Mouse (Mus musculus) Patski (cell line): ENCODE results near the gene Gm13271. TPM values are rescaled to one million over a fixed set of nuclear protein-coding genes. Genes with fewer than 3 reads are reported as not detected.
"Not testable (repeated sequence)": the region's sequence is repeated elsewhere in the genome, so short reads cannot be mapped to it uniquely, and the experiment has no call there.

ENCODE experiments used
- ATAC-seq: fragments of 100-300 bp; one replicate; pipeline ENCODE4 v1.8.0; 2021
- CTCF ChIA-PET: fragments of 350-600 bp; sonication (Branson Sonifier 250); formaldehyde crosslinking; loops from one replicate; lab custom pipeline; 2022; ENCODE audit warnings: inconsistent platforms; lab: Charles Lee
- POLR2A ChIA-PET: fragments of 350-600 bp; sonication (Branson Sonifier 250); formaldehyde crosslinking; loops from one replicate; lab custom pipeline; 2022; ENCODE audit warnings: antibody characterized with exemption, inconsistent platforms; lab: Charles Lee
- DNase-seq: peaks from one replicate; pipeline ENCODE4 v3.0.0-alpha.2; 2011; ENCODE audit warnings: low read depth, low spot score
- H3K27me3 ChIP-seq: fragments of 371-371 bp; one replicate; pipeline ENCODE4 v1.5.1; 2021
- in situ Hi-C: fragments of 300-500 bp; cut with MboI; formaldehyde crosslinking; loops from 3 replicates; pipeline ENCODE4 v1.11.1; 2018; ENCODE audit warnings: low pct_unique_long_range_greater_than_20kb, mixed read lengths
- polyA plus RNA-seq: library from polyadenylated mRNA; unstranded; gene quantifications from one replicate; pipeline ENCODE4 v1.2.3, GENCODE M21; 2021

The Gm13271 gene
- polyA plus RNA-seq, 1 experiment from 2014 or later: not detected

DNA sequence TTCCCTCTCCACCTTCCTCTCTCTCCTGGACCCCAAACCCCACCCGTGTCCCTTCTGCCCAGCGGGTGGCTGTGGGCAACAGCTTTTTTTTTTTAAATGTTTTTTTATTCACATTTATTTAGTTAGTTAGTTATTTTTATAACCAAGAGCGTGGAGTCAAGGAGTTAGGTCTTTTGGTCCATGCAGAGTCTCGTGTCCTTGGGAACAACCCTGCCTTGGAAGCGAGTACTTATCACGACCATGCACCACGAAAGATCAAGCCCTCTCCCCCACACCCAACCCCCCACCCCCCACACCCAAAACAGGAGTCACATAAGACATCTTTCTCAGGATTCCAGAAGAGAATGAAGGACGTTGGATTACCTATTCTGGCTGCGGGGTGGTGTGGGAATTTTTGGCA, 7.7 kb downstream of the Gm13271 start:
- in situ Hi-C loops: loop anchor here (25.0 kb wide), 3 partner anchors 100 to 375 kb away; partner anchors contain the start of genes Ifna1 and Mtap
- H3K27me3 ChIP-seq, DNase-seq, CTCF ChIA-PET, POLR2A ChIA-PET, ATAC-seq: not testable (repeated sequence)

DNA sequence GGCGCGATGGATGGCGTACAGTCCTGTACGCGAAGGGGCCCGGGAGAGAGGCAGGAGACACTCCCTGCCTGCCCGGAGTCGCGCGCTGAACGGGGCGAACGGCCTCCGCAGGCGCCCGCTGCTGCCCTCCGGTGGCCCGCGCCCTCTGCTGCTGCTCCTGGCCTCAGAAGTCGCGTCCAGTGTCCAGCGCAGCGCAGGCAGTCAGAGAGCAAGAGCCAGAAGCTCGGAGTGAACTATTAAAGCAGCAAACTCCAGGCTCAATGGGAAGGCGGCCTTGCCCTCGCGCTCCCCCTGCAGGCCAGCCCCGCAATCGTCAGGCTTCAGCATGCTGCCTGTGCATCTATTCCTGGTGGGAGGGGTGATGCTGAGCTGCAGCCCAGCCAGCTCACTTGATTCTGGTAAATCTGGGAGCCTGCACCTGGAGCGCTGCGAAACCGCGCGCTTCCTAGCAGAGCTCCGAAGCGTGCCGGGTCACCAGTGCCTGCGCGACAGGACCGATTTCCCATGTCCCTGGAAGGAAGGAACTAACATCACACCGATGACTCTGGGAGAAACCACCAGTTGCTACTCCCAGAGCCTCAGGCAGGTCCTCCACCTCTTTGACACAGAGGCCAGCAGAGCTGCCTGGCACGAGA, 8.8 kb downstream of the Gm13271 start:
- ATAC-seq, H3K27me3 ChIP-seq, CTCF ChIA-PET, DNase-seq, POLR2A ChIA-PET: not testable (repeated sequence)
- in situ Hi-C loops: loop anchor here (25.0 kb wide), 3 partner anchors 99 to 374 kb away; partner anchors contain the start of genes Ifna1 and Mtap

DNA sequence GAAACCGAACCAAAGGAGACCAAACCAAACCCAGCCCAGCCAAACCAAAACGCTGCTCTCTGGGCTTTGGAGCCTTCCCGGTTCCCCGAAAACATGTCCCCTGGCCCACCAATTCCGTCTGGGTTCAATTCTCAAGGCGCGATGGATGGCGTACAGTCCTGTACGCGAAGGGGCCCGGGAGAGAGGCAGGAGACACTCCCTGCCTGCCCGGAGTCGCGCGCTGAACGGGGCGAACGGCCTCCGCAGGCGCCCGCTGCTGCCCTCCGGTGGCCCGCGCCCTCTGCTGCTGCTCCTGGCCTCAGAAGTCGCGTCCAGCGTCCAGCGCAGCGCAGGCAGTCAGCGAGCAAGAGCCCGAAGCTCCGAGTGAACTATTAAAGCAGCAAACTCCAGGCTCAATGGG, 18.9 kb downstream of the Gm13271 start, which contains the start of gene Gm13290:
Gm13290 (plus strand) TSS at position 301 of the 400 bp plus-strand sequence.
- not testable (repeated sequence) for DNase-seq

DNA sequence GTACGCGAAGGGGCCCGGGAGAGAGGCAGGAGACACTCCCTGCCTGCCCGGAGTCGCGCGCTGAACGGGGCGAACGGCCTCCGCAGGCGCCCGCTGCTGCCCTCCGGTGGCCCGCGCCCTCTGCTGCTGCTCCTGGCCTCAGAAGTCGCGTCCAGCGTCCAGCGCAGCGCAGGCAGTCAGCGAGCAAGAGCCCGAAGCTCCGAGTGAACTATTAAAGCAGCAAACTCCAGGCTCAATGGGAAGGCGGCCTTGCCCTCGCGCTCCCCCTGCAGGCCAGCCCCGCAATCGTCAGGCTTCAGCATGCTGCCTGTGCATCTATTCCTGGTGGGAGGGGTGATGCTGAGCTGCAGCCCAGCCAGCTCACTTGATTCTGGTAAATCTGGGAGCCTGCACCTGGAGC, 22.0 kb downstream of the Gm13271 start, which contains the start of gene Gm13289:
Gm13289 (plus strand) TSS at position 301 of the 400 bp plus-strand sequence.
- in situ Hi-C loops, ATAC-seq, DNase-seq, H3K27me3 ChIP-seq, CTCF ChIA-PET, POLR2A ChIA-PET: not testable (repeated sequence)

More for the DNA sequence above, 18.9 kb downstream of the Gm13271 start, which contains the start of gene Gm13290:
- ATAC-seq, H3K27me3 ChIP-seq, POLR2A ChIA-PET, CTCF ChIA-PET: not testable (repeated sequence)
- in situ Hi-C loops: loop anchor here (25.0 kb wide), 3 partner anchors 89 to 364 kb away; partner anchors contain the start of genes Ifna1 and Mtap

GRCm38 (mm10) chr4:88779550-88779949, 24.9 kb downstream of the Gm13271 start, which contains the start of gene Gm13272:
Gm13272 (plus strand) TSS chr4:88779850.
- POLR2A ChIA-PET, DNase-seq, CTCF ChIA-PET, in situ Hi-C loops, H3K27me3 ChIP-seq, ATAC-seq: not testable (repeated sequence)

DNA sequence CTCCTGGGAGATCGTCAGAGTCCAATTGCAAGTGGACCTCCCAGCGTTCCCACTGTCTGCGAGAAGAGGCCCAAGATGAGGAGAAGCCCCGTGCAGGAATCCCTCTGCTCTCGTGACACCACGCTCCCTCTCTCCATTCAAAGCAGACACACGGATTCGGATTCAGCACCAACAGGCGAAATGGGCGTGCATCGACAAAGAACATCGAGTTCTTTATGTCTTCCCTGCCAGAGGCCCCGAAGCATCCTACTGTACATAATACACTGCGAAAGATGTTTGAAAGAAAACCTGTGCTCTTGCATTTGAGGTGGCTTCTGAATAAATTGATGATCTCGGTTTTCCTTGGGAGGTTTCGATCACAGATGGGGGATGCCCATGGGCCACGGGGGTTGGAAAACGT, 25.7 kb downstream of the Gm13271 start:
- ATAC-seq, CTCF ChIA-PET, in situ Hi-C loops, H3K27me3 ChIP-seq, POLR2A ChIA-PET, DNase-seq: not testable (repeated sequence)

DNA sequence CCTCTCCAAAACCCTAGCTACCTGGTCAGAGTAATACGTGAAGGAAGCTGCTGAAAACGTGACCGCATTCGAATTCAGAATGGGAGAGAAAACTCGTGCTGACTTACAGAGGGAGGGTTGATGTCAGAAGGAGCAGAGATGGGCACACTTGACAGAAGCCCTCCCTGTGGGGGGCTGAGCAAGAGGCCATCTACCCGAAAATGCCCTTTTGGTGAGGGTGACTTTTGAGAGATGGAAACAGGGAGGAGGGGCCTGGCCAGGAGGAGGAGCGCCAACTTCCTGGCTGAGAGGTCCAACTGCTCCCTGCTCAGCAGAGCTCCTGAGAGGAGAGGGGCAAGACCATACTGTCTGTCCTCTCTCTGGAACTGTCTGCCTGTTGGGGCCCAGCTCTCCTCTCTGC, 27.2 kb downstream of the Gm13271 start, which contains the start of gene Ifnz:
Ifnz (plus strand) TSS at position 301 of the 400 bp plus-strand sequence.
- ATAC-seq, CTCF ChIA-PET, in situ Hi-C loops, H3K27me3 ChIP-seq, DNase-seq, POLR2A ChIA-PET: not testable (repeated sequence)

GRCm38 (mm10) chr4:88782335-88782734, 27.7 kb downstream of the Gm13271 start:
- in situ Hi-C loops, POLR2A ChIA-PET, H3K27me3 ChIP-seq, CTCF ChIA-PET, ATAC-seq, DNase-seq: not testable (repeated sequence)

DNA sequence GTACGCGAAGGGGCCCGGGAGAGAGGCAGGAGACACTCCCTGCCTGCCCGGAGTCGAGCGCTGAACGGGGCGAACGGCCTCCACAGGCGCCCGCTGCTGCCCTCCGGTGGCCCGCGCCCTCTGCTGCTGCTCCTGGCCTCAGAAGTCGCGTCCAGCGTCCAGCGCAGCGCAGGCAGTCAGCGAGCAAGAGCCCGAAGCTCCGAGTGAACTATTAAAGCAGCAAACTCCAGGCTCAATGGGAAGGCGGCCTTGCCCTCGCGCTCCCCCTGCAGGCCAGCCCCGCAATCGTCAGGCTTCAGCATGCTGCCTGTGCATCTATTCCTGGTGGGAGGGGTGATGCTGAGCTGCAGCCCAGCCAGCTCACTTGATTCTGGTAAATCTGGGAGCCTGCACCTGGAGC, 30.7 kb downstream of the Gm13271 start, which contains the start of gene Gm13276:
Gm13276 (plus strand) TSS at position 301 of the 400 bp plus-strand sequence.
- CTCF ChIA-PET, in situ Hi-C loops, ATAC-seq, POLR2A ChIA-PET, H3K27me3 ChIP-seq, DNase-seq: not testable (repeated sequence)

DNA sequence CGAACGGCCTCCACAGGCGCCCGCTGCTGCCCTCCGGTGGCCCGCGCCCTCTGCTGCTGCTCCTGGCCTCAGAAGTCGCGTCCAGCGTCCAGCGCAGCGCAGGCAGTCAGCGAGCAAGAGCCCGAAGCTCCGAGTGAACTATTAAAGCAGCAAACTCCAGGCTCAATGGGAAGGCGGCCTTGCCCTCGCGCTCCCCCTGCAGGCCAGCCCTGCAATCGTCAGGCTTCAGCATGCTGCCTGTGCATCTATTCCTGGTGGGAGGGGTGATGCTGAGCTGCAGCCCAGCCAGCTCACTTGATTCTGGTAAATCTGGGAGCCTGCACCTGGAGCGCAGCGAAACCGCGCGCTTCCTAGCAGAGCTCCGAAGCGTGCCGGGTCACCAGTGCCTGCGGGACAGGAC, 33.7 kb downstream of the Gm13271 start, which contains the start of gene Gm13277:
Gm13277 (plus strand) TSS at position 231 of the 400 bp plus-strand sequence.
- DNase-seq, CTCF ChIA-PET, POLR2A ChIA-PET, in situ Hi-C loops, H3K27me3 ChIP-seq, ATAC-seq: not testable (repeated sequence)

DNA sequence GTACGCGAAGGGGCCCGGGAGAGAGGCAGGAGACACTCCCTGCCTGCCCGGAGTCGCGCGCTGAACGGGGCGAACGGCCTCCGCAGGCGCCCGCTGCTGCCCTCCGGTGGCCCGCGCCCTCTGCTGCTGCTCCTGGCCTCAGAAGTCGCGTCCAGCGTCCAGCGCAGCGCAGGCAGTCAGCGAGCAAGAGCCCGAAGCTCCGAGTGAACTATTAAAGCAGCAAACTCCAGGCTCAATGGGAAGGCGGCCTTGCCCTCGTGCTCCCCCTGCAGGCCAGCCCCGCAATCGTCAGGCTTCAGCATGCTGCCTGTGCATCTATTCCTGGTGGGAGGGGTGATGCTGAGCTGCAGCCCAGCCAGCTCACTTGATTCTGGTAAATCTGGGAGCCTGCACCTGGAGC, 36.6 kb downstream of the Gm13271 start, which contains the start of gene Gm13278:
Gm13278 (plus strand) TSS at position 301 of the 400 bp plus-strand sequence.
- DNase-seq, POLR2A ChIA-PET, H3K27me3 ChIP-seq, CTCF ChIA-PET, ATAC-seq, in situ Hi-C loops: not testable (repeated sequence)

GRCm38 (mm10) chr4:88793936-88794675, 39.4 kb downstream of the Gm13271 start, which contains the start of gene Gm13275:
Gm13275 (plus strand) TSS chr4:88794487.
- CTCF ChIA-PET, DNase-seq, in situ Hi-C loops, H3K27me3 ChIP-seq, POLR2A ChIA-PET, ATAC-seq: not testable (repeated sequence)

DNA sequence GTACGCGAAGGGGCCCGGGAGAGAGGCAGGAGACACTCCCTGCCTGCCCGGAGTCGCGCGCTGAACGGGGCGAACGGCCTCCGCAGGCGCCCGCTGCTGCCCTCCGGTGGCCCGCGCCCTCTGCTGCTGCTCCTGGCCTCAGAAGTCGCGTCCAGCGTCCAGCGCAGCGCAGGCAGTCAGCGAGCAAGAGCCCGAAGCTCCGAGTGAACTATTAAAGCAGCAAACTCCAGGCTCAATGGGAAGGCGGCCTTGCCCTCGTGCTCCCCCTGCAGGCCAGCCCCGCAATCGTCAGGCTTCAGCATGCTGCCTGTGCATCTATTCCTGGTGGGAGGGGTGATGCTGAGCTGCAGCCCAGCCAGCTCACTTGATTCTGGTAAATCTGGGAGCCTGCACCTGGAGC, 42.4 kb downstream of the Gm13271 start, which contains the start of gene Gm13279:
Gm13279 (plus strand) TSS at position 301 of the 400 bp plus-strand sequence.
- H3K27me3 ChIP-seq, POLR2A ChIA-PET, in situ Hi-C loops, ATAC-seq, DNase-seq, CTCF ChIA-PET: not testable (repeated sequence)

DNA sequence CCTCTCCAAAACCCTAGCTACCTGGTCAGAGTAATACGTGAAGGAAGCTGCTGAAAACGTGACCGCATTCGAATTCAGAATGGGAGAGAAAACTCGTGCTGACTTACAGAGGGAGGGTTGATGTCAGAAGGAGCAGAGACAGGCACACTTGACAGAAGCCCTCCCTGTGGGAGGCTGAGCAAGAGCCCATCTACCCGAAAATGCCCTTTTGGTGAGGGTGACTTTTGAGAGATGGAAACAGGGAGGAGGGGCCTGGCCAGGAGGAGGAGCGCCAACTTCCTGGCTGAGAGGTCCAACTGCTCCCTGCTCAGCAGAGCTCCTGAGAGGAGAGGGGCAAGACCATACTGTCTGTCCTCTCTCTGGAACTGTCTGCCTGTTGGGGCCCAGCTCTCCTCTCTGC, 44.7 kb downstream of the Gm13271 start, which contains the start of gene Gm13285:
Gm13285 (plus strand) TSS at position 301 of the 400 bp plus-strand sequence.
- POLR2A ChIA-PET, CTCF ChIA-PET, DNase-seq, ATAC-seq, in situ Hi-C loops, H3K27me3 ChIP-seq: not testable (repeated sequence)
